Mouse (Mus musculus) testis, postnatal 14 days (tissue): ENCODE results near the gene Aig1.

ENCODE experiments used
- DNase-seq: peaks from one replicate; pipeline ENCODE4 v3.0.0; 2021; ENCODE audit warnings: low spot score

Gene Aig1

DNA sequence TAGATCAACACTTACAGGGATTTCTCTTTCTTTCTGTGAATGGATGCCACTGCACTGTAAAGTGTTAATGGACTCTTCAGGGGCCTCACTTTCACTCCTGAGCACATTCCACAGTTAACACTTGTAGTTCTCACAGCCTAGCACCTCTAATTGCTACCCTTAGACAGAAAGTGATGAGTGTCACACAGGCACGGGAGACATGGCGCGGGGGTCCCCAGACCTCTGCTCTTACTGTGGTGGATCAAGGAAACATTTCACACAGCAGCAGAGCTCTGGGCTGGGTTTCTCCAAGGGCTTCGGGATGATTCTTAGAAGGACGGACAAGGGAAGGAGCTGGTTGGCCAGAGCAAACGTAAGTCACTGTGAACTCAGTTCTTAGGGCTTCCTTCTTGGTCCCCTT is 166.1 kb downstream of the Aig1 start:
- DNase-seq = no peak

DNA sequence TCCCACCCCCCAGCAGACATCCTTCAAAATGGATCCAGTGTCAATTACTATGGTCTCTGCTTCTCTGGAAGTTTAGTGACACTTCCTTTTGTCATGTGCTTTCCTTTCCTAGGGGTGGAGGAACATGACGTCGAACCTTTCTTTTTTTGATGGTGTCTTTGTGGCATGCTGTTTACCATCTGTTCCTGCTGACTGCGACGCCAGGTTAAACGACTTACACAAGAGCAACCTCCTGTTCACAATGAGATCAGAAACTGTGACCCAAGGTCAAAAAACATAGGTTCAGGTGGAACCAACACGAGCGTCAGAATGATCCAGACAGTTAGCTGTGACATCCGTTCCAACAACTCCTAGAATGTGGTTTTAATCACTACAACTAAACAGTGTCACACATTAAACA is 166.7 kb downstream of the Aig1 start:
- DNase-seq = no peak

DNA sequence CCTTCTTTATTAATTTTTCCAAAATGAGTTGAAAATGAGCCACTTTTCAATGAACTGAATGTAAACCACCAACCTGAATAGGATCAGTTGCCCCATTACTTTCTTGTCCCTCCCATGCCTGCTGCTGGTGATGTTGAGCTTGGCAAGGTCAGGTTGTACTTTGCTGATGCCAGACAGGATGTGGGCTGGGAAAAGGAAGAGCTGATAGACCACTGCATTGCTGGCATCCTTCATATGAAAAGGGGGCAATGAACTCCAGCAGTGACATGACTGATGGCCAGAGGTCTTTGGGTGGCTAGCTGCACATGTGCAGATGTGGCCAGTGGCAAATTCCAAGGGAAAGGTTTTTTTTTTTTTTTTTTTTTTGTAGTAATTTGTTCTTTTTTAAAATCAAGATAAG is 172.5 kb downstream of the Aig1 start:
- DNase-seq = no peak

DNA sequence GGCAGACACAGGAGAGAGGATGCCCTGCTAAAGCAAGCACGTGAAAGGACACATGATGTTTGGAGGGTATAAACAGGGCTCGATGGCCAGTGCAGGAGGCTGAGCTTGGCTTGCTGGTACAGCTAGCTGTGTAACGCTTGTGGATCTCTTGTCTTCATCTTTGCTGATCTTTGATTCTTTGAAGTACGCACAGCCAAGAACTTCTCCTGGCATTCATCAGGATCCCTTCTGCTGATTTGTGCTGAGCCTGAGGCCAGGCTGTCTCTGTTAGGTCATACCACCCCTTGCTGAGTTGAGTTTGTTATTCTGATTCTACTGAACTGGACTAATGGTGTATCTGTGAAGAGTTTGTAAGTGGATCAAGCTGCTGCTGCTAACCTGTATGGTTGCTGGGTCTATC is 175.5 kb downstream of the Aig1 start:
- DNase-seq = no peak

DNA sequence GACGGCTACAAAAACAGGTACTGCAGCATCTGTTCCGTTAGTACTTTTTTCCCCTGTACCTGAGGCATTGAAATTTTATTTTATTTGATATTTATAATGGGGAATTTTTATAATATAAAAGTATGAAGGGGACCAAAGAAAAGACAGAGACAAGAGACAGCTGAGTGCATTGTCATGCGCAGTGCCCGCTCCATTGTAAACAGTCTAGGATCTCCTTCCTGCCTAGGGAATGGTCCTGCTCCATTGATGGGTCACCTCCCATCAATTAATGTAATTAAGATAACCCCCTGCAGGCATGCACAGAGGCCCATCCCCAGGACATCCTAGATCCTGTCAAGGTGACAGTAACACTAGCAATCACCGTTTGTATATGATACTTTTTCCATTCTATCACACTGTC is 178.0 kb downstream of the Aig1 start:
- DNase-seq = no peak

DNA sequence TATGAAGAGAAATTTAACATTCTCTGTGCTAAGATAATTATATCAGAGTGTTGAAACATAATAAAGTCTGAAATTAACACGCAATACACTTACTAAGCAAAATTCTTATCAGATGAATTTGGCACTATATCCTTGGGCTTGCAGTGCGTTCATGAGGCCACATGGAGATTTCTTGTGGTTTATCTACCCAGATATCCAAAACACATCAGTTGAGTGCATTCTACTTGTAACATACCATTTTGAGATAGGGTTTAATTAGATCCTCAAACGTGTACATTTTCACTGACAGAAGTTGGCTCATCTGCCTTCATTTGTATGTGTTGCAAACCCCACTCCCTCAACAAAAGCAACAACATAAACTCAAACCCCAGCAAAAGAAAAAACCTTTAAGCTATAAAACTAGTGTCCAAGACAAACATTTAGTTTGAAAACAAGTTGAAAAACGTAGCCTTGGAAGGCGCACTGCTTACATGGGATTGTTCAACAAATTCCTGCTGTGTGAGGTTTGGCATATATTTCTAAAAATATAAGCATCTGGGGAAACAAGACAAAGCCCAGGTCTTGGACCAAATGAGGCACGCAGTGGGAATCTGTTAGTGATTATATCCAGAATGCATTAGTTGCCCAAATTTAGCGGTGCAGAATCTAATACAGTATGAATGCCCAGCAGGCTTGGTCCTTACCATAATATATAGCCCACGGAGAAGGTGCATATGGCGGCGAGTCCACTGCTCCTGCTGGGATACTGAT is 178.8 kb downstream of the Aig1 start:
- no peak for DNase-seq

DNA sequence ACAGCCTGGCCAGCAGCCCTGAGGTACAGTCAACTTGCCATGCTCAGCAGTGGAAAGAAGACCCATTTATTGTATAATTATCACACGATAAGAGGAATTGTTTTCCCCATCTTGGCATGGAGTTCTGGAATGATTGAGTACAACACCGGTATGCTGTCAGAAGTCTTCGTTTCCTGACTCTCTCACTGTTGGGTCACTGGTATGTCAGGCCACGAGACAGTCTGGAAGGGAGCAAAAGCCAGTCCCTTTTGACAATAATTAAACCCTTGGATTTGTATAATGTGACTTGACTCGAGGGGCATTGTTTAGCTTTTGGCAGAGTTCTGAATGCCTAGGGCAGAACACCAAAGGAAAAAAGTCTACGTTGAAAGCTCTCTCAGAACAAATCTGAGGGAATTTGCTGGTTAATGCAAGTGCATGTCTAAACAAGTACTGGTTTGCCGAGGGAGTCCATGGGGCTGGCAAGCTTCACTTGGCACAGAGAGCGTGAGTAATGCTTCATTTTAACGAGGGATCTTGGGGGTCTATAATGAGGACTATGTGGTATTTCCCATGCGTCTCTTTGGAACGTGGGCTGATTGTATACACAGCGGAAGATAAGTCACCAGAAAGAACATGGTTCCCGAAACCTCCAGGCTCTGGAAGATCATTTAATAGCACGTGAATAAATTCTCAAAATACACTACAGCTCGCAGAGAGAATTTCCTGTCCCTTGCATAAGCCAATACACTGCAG is 180.2 kb downstream of the Aig1 start:
- no peak for DNase-seq

GRCm38 (mm10) chr10:13687182-13687810 is 181.5 kb downstream of the Aig1 start:
- no peak for DNase-seq

DNA sequence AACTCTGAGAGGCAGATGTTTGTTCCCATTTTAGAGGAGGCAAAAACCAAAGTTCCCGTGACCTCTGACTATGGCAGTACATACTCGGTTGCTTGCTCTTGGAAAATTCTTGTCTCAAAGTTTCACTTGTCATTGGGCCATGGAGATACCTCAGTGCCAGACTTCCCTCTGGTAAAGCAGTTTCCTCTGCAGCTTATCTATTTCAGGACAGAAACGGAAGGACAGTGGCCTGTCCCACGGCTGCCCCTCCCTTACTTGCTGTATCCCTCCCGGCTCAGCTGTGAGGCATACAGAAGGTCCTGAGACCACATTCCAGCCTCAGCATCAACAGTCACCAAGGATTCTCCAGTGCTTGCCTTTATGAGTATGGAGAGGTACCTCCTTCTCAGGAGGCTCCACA is 182.7 kb downstream of the Aig1 start:
- DNase-seq = no peak

GRCm38 (mm10) chr10:13685366-13685765 is 183.4 kb downstream of the Aig1 start:
- DNase-seq = no peak

GRCm38 (mm10) chr10:13684452-13684851 is 184.3 kb downstream of the Aig1 start:
- DNase-seq = no peak

DNA sequence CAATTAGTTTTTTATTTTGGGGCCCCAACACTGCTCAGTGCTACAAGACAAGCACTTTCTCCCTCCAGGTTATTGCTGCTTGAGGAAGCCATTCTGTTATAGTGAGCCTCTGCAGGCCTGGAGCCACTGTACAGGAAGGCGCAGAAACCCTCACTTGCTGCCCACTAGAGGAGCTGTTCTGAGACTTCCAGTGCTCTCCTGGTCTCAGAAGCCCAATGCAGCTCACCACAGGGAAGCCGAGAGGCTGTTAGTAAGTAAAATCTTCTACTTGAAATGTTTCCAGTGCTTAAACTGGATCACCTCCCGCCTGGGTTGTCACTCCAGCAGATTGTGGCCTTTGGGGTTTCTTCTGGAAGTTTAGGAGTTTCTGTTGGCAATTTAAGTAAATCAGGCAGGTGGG is 186.2 kb downstream of the Aig1 start:
- DNase-seq = no peak

- no peak for DNase-seq
Observed at GRCm38 (mm10) chr10:13677440-13677839, 191.3 kb downstream of the Aig1 start.

DNA sequence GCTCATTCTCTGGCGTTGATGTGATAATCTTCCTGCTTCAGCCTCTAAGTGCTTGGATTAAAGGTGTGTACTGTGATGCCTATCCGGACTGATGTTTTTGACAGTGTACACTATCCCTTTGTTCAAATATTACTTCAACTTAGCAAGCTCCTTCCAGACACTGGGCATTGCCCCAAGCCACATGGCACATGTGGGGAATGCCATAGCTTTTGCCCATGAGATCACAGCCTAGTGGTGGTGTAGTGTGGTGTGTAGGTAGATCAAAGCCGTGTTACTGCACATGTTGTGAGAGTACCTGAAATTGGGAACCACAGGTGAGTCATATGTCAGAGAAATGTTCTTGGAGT is 193.8 kb downstream of the Aig1 start:
- DNase-seq = no peak

DNA sequence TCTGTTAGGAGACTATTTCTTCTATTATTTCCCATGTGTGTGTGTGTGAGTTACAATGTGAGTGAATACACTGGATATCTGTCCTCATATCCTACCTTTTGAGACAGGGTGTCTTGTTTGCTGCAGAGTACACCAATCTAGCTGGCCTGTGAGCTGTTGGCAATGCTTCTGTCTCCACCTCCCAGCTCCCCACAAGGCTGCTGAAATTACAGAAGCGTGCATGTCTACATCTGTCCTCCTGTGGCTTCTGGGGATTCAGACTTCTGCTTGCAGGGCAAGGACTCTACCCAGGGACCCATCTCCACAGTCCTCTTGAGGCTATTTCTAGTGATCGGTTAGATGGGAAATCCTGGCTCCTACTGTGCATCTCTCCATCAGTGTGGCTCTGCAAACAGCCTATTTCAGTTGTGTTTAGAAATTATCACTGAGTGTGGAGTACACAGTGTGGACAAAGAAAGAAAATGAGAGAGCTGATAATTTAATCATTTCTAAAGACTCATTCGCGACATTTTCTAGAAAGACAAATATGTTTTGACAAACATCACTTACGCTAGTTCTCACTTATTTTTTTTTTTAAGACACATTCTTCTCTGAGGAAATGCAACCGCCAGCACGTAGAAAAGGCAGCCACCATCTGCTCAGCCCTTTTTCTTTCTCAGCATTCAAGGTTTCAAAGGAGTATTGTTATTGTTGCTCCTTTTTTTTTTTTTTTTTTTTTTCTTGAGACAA is 194.3 kb downstream of the Aig1 start:
- DNase-seq = no peak

GRCm38 (mm10) chr10:13667166-13667696 is 201.5 kb downstream of the Aig1 start:
- DNase-seq = no peak

GRCm38 (mm10) chr10:13663476-13663875 is 205.3 kb downstream of the Aig1 start:
- DNase-seq = no peak

DNA sequence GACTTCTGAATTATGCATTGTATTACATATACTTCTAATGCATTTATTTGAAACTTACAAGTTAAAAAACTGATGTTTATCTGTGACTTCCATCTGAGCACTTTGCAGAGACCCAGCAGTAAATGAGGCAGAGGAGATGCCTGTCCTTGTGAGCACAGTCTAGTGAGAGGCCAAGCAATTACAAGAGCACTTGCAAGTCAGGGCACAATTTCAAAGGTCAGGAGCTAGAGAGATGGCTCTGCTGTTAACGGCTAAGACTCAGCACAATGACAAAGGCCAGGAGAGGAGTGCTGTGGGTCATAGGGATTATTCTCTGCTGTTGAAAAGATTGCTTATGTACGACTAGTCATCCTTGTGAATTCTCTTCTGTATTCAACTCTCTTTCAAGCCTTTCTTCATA is 209.0 kb downstream of the Aig1 start:
- no peak for DNase-seq

GRCm38 (mm10) chr10:13653739-13654462 is 214.9 kb downstream of the Aig1 start:
- DNase-seq = no peak

GRCm38 (mm10) chr10:13653326-13653725 is 215.5 kb downstream of the Aig1 start:
- DNase-seq = no peak

DNA sequence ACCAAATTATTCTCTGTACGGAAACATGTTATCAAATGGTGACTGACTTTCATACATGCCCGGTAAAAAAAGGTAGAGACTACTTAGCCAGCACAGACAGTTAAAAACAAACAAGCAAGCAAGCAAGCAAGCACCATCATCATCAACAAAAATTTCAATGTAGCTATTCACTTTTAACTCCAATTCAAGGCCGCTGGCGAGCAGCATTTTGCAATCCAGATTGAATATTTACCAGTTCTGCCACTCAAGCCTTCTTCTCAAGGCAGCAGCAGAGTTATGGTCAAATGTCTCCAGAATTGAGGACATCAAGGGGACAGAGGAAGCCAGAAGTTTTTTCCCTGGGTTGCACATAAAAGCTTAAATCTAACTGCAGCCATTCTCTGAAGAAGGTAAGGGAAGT is 216.7 kb downstream of the Aig1 start:
- no peak for DNase-seq

- DNase-seq = no peak
Observed at GRCm38 (mm10) chr10:13641750-13642149, 227.0 kb downstream of the Aig1 start.
